Mouse (Mus musculus) CD4-positive, CD25-positive, alpha-beta regulatory T cell, adult 4 months (primary cell): ENCODE results near the gene Hist1h3g. TPM values are rescaled to one million over a fixed set of nuclear protein-coding genes. Genes with fewer than 3 reads are reported as not detected.

Experiments used
- ATAC-seq: one replicate; pipeline ENCODE4 v1.8.0; 2017
- polyA plus RNA-seq, 2 experiments: library from polyadenylated mRNA; unstranded; fragments of 100-300 nt; shearing (Covaris generic); gene quantifications; one replicate each; pipeline ENCODE4 v1.2.1; 2017

Gene Hist1h3g
- polyA plus RNA-seq = not detected

DNA sequence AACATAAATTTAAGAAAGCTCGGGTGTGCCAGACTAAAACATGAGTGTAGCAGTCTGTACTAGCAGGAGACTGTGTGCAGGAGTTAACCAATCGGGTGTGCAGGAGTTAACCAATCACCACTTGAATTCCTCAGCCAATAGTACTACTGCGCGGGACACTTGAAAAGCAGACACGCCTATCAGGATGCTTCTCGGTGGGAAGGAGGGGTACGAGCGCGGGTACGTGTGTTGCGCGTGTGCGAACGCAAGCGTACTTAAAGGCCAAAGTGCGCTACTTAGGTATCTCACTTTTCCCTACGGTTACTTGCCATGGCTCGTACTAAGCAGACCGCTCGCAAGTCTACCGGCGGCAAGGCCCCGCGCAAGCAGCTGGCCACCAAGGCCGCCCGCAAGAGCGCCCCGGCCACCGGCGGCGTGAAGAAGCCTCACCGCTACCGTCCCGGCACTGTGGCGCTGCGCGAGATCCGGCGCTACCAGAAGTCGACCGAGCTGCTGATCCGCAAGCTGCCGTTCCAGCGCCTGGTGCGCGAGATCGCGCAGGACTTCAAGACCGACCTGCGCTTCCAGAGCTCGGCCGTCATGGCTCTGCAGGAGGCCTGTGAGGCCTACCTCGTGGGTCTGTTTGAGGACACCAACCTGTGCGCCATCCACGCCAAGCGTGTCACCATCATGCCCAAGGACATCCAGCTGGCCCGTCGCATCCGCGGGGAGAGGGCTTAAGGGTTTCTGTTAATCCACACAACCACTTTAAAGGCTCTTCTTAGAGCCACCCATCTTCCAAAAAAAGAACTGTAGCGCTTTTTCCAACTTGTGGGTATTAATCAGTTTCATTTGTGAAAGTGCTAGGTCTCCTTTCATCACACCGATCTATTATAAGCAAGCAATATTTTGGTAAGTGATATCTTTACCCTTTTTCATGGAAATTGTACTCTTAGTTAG is at the start of gene Hist1h3g:
Gene Hist1h3g, plus strand, starts transcription at position 286 of the 939 bp plus-strand sequence.
- ATAC-seq = peak; percentile 59

DNA sequence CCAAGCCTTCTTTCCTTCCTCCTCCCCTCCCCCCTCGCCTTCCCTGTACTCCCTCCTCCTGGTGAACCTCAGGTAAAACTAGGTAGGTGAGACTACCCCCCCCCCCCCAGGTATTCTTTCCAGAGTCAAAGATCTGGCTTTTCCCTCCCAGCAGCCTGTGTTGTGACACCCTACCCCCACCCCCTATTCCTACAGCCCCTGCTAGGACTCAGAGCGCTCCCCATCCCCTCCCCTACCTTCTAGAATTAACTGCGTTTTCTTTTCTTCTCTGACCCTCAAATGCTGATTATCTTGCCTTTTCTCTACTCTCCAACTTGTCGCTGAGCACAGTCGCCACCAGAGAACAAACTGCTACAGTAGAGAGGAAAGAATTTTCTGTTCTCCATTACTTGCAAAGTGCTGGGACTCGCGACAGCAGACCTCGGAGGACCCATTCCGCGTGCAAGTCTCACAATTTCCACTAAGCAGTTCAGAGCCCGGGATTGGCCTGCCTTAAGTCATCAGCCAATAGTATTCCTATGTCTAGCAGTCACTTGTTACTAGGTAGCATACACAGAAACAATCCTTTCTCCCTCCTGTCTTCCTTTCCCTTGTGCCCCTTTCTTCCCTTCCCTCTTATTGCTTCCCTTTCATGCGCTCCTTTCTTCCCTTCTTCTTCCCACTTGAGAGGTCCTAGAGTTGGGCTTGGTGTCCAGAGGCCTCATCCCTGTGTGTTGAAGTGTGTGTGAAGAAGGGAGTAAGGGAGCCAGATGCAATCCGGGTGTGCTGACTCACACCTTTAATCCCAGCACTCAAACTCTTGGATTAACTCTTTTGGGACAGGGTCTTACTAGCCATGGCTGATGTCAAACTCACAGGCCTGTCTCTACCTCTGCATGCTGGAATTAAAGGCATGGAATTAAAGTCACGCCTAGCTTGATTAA is 46.6 kb upstream of the Hist1h3g start, which contains the start of gene Btn2a2:
Gene Btn2a2, minus strand, starts transcription at position 458 of the 923 bp plus-strand sequence.
- peak; percentile 100 for ATAC-seq

DNA sequence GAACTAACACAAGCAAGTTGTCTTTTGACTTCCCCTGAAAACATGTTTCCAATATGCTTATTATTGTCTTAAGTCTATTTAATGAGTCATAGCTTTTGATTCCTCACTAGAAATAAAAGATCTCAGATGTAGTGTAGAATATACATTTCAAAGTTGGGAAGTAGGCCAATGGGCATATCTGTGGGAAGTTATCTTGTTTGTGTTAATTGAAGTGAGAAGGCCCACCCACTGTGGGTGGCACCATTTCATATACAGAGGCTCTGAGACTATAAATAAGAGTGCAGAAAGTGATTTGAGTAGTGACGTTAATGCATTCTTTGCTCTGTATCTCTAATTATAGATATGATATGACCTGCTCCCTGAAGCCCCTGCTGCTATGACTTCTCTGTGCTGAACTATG is 44.4 kb upstream of the Hist1h3g start:
- ATAC-seq = no peak

DNA sequence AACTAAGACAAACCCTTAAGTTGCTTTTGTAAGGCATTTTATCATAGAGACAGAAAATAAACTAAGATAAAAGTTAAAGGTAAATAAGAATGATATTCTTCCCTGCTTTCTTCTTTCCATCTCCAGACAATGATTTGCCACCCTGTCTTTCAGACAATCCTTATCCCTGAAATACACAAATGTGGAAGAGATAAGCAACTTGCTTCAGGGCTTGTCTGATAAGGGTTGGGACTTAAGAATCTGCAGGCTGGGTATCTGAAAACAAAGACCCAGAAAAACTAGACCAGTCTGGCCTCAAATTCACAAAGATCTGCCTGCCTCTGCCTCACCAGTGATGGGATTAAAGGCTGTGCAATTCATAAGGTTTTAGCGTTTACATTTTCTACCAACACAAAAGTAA is 44.0 kb upstream of the Hist1h3g start:
- no peak for ATAC-seq

DNA sequence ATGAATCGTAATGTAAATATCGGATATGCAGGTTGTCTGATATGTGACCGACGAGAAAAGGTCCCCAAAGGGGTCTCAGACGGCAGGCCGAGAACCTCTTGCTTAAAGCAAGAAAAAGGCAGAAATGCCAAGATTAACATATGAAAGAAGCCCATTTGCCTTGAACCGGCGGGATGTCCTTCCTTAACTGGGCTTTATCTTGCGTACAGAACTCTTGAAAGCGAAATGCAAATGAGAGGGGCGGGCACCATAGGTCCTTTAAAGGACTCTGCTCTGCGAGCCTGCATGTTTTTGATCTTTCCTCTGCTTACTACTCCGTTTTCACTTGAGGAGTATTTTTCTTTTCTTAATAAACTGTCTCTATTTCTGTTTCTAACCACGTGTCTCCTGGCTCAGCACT is 43.2 kb upstream of the Hist1h3g start:
- ATAC-seq = no peak

DNA sequence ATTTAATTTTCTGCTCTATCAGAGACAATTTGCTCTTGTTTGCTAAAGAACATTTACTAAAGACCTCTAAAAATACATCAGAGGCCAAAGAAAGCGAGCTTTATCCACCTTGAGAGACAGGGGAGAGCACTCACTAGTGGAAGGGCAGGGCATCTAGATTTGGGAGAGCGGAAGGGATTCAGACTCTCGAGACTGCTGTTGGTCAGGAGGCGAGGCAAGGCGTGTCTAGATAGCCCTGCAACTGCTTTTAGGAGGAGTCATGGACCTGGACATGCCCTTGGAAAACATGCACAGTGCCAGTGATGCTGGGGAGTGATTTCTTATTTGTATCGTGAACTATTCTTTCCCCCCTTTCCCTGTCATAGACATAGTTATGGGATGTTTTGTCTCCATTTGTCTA is 39.7 kb upstream of the Hist1h3g start:
- no peak for ATAC-seq

DNA sequence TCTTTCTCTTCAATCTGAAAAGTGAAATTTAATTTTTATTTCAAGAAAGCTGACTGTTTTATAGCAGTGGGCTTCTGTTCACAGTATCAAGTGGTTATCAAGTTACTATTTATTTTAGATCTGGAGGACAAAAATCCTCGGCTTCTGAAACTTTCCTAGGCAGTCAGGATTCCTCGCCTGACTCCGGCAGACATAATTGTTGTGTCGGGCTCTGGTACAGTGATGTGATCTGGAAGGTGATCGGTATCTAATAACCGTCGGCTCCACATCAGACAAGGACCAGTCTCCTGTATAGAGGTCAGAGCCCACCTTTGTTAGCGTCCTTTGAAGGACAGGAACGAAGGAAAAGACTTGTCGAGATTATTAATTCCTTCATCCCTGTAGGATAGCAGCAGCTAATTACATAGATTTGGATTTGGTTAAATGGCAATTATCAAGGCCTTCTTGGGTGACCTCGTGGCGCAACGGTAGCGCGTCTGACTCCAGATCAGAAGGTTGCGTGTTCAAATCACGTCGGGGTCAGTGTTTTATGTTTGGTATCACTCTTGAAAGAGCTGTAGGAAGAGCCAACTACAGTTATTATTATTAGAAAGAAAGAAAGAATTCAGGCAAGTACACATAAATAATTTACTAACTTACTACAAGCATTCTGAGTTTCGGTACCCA is 37.4 kb upstream of the Hist1h3g start:
- ATAC-seq = no peak

DNA sequence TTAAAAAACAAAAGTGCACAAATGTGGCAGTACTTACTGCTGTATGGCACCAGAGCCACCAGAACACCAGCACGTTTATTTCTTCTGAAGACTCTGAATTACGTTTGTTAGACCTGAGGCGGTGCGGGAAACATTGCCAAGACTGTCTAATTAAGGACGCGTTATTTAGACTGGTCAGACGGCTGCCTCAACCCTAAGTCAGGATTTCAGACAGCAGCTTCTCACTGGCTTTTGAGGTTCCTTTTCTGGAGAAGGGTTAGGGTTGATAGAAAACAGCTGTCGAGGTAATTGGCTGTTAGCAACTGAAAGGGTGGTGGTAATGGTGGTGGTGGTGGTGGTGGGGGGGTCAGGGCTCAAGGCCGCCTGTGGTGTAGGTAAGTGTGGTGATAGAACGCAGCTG is 36.6 kb upstream of the Hist1h3g start:
- ATAC-seq = no peak

DNA sequence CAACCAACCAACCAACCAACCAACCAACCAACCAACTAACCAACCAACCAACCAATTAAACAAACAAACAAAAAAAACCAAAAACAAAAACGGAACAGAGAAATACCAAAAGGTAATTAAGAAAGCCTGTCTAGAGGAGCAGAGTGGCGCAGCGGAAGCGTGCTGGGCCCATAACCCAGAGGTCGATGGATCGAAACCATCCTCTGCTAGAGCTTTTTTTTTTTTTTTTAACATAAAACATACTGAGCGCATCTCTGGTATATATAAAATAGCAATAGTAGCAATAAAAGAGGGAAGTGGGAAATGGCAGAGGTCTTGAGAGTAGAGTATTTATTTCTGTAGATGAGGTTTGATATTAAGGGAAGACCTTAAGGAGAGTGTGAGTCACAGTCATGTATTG is 35.3 kb upstream of the Hist1h3g start:
- no peak for ATAC-seq

DNA sequence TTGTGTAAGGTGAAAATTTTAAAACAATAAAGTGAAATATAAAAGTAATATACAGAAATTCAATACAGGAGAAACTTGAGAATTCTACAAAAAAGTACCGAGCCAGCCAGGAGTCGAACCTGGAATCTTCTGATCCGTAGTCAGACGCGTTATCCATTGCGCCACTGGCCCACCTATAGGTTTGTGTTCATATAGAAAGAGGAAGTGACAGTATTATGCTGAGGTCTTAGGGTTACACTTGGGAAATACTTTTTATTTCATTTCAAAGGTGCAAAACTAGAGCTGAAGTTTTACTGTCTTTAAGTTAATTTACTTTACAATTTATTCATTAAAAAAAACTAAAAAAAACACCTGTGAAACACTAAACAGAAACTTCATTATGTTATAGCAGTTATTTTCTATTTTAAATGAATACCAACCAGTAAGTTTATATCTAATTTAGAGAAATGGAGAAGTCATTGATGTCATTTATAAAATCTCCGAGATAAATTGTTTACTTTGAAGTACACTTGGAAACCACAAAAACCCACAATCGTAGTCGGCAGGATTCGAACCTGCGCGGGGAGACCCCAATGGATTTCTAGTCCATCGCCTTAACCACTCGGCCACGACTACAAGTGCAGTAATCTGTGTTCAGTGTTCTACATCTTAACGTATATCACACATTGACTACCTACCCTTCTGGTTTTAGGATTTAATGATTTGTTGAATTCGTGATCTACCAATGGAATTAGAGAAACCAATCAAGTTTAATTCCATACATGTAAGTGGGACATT is 34.6 kb upstream of the Hist1h3g start:
- ATAC-seq = peak; percentile 34

DNA sequence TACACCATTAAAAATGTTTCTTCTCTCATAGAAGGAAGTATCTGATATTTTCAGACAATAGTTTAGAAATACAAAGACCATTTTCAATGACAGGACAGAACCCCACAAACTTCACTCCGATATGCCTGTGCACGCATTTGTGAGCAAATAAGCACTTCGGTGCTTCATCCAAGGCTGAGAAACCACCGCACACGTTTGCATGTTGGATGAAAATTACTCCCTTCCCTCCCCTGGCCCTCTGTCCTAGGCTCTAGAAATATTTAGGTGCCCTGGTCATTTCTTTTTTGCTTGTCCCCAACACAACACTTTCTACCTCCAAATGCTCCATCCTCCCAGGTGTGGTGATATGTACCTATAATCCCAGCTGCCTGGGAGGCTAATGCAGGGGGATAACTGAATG is 33.7 kb upstream of the Hist1h3g start:
- no peak for ATAC-seq

DNA sequence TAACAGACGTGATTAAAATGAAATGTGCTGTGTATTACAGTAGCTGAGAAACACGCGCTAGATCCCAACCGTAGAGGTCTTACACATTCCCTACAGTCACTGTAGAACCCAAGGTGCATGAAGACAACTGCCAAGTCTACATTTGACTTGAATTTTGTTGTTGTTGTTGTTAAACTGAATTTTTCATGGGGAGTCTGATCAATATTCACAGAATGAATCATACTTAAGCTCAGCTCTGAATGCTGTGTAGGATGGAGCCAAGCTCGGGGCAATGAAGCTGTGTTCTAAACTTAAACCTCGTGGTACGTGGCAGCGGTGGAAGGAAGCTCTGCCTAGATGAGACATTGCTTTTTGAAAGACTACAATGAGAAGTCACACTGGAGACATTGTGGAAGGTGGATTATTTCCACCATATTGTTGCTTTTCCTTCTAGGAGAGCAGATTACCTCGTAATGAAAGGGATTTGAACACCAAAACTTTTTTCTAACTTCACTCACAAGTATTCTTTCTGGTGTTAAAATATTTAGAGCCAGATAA is 33.1 kb upstream of the Hist1h3g start:
- no peak for ATAC-seq

DNA sequence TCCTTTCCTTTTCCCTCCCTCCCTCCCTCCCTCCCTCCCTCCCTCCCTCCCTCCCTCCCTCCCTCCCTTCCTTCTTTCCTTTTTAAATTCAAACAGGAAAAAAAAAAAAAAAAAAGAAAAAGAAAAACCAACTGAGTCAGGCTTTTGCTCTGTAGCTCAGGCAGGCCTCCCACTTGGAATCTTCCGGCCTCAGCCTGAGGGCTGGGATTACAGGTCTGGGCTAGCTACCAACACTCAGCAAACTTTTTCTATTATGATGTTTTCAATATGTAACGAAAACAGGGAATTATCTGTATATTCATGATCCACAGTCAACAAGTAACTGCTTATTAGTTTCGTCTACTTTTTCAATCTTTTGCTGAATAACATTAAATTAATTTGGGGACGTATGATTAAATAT is 32.3 kb upstream of the Hist1h3g start:
- no peak for ATAC-seq

DNA sequence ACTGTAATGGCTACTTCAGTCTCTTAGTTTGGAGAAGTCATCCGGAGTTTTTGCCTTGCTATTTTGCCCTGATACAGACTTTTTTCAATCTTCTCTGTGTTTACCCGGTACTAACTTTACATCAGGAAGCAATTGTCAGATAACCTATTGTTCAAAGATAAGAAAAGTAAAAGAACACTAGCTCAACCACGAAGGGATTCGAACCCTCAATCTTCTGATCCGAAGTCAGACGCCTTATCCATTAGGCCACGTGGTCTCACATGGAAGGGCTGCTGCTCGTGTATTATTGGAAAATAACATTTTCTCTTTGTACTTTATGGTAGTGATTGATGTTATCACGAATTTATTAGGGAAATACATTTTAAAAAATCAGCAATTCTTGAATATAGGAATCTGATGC is 31.4 kb upstream of the Hist1h3g start:
- ATAC-seq = peak; percentile 51

DNA sequence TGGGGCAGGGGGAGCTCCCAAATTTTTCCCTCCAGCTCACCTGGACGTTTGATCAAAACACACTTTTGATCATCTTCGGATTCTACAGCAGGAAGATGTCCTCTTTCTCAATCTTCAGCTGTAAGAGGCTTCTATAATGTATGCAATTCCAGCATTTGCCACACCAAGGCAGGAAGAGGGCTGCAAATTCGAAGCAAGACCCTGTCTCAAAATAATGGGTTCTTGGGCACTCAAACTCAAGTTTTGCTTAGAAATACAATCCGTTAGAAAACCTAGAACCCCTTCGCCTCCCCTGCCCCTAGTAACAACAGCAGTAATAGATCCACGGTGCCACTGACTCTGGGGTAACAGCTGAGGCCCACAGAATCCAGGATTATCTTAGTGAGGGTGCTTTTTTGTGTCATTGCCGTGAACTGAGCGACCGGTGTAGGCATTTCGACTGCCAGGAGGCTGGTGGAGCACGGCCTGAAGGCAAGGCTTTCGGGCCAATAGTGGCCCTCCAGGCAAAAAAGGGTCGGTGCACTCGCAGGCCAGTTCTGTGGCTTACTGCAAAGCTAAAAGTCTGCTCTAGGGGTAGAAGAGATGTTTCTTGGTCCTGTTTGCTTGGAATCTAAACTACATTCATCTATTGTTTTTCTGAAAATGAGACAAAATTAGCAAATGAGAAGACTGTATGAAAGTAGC is 29.4 kb upstream of the Hist1h3g start:
- no peak for ATAC-seq

DNA sequence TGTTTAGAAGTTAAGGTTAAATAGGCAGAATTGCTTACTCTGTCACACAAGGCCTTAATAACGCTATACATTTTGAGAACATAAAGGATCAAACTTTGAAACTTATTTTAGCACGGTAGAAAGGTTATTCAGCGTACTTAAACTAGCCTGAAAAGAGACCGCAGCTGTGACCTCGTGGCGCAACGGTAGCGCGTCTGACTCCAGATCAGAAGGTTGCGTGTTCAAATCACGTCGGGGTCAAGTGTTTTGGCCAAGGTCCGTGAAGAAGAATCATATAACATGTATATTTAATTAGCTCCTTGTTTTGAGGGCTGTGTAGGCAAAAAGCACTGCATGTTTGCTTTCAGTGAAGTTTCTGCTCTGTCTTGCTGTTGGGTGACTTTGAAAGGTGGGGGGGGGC is 28.9 kb upstream of the Hist1h3g start:
- ATAC-seq = no peak

DNA sequence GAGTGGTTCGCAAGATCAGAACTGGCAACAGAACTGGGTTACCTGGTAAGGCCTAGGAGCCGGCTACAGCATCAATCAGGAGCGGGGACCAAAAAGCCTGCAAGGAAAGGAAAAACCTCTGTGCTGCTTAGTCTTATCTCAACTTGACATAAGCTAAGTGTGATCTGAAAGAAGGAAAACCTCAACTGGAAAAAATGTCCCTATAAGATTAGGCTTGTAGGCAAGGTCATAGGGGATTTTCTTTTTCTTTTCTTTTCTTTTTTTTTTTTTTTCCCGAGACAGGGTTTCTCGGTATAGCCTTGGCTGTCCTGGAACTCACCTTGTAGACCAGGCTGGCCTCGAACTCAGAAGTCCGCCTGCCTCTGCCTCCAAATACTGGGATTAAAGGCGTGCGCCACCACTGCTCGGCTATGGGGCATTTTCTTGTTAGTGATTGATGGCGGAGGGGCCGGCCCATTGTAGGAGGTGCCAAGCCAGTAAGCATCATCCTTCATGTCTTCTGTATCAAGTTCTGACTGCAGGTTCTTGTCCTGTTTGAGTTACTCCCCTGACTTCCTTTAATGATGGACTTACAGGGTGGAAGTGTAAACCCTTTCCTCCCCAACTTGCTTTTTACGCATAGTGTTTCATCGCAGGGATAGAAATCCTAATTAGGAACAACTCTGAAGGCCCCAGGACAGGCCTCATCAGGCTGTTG is 28.3 kb upstream of the Hist1h3g start:
- ATAC-seq = no peak

DNA sequence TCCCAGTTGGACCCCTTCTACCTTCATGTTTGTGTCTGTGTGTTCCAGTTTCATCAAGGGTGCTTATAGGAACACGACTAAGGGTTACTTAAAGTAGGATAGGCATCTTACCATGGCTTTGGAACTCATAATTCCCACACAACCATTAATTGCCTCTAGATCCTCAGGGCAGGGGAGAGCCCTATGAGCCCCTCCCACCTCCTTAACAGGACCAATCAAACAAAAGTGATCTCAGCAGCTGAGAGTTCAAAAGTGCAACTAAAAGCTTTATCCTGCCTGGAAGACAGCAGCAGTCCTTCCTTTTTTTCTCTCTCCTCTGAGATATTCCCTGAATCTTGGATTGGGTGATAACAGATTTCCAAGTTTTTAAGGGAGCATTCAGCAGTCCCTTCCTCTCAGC is 25.1 kb upstream of the Hist1h3g start:
- no peak for ATAC-seq

DNA sequence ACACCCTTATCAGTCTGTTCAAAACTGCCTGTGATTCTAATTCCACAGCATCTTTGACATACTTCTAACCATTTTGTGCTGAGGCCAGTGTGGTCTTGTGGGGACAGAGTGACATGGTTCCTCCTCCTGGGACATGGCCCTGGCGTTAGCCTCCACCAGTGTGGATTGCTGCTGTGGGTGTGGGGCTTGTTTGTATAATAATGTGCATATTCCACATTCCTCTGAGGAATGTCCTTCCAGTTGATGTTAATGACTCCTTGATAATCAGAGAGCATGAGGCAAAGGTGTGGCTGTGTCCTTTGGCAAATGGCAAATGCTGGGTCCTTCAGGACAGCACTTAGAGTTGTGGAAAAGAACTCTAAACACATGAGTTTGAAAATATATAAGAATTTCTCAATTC is 21.7 kb upstream of the Hist1h3g start:
- no peak for ATAC-seq

DNA sequence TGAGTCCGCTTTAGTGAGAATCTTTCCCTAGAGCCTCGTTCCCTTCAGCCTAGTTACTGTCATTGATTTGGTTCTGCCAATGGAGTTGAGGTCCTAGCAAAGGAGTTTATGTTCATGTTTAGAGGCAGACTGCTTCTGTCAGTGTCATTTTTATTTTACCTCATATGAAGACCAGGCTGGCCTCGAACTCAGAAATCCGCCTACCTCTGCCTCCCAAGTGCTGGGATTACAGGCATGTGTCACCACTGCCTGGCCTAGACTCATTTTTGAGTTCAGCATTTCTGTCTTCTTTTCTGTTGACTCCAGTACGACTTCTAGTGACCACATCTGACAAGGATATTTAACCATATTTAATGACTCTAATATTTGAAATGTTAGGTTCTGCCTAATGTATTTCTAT is 19.9 kb upstream of the Hist1h3g start:
- ATAC-seq = no peak
